14 mouse cellular contexts compared by ENCODE assay signal in genomic region chr7:126586839-126587238, GRCm38 (mm10). TPM values are rescaled to one million over a fixed set of nuclear protein-coding genes. Genes with fewer than 3 reads are reported as not detected.
A peak's percentile ranks its signal among the peaks of the same experiment; 100 is the strongest.
DNase-seq lines count a peak whose midpoint lies in the region; ATAC-seq lines count a peak whose summit lies in the region.
"Had no signal": no experiment of that assay in that cellular context is flagged by ENCODE, and none has a peak within 500 bp of the region (broad histone marks: within the 10 kb centered on the region; RNA-seq: fewer than 3 reads in every experiment).

No protein-coding gene starts in this region.

- H3K4me1 ChIP-seq in kidney, embryonic 16.5 days (ENCODE audit: insufficient read depth, low read length), result peaks cover 15% of the 10 kb centered on the region; the same call in 1 of the 2 replicates
- H3K4me1 ChIP-seq in limb, embryonic 10.5 days, result peaks cover 24% of the 10 kb centered on the region
- H3K4me1 ChIP-seq in forebrain, embryonic 16.5 days (replicated peaks; ENCODE audit: control insufficient read depth, insufficient read depth, low read length), result peaks cover 11% of the 10 kb centered on the region

- H3K27ac ChIP-seq in kidney, embryonic 16.5 days (ENCODE audit: low read length), result no peak overlapping the region
- peak overlapping the region; percentile 66; the same call in 1 of the 2 replicates for H3K27ac ChIP-seq in limb, embryonic 10.5 days
- no peak overlapping the region for H3K27ac ChIP-seq in forebrain, embryonic 16.5 days (ENCODE audit: low read length)

- H3K9ac ChIP-seq in kidney, embryonic 16.5 days (replicated peaks; ENCODE audit: low read length), result no peak overlapping the region
- no peak overlapping the region for H3K9ac ChIP-seq in forebrain, embryonic 16.5 days (replicated peaks; ENCODE audit: low read depth, low read length)

- WGBS in kidney, embryonic 16.5 days, result 27% methylated on average over 8 of the region's 8 CpGs
- 68% methylated on average over 8 of the region's 8 CpGs for WGBS in limb, embryonic 10.5 days
- WGBS in forebrain, embryonic 16.5 days, result 57% methylated on average over 8 of the region's 8 CpGs

- no peaks in the 10 kb centered on the region for H3K36me3 ChIP-seq in kidney, embryonic 16.5 days (ENCODE audit: insufficient read depth, low read length)
- H3K36me3 ChIP-seq in limb, embryonic 10.5 days, result no peaks in the 10 kb centered on the region
- H3K36me3 ChIP-seq in forebrain, embryonic 16.5 days (ENCODE audit: control insufficient read depth, insufficient read depth), result no peaks in the 10 kb centered on the region

- H3K4me2 ChIP-seq in kidney, embryonic 16.5 days (replicated peaks; ENCODE audit: low read depth, low read length), result no peak overlapping the region
- no peak overlapping the region for H3K4me2 ChIP-seq in forebrain, embryonic 16.5 days (ENCODE audit: low read length)

- intact Hi-C loops in gastrocnemius, postnatal 36 days (cut with DNase I), result loop anchor here (2.0 to 5.0 kb wide), 2 partner anchors 50 to 110 kb away; partner anchors contain the start of genes Bola2 and Slx1b

- no peaks in the 10 kb centered on the region for H3K9me3 ChIP-seq in kidney, embryonic 16.5 days (ENCODE audit: low read length)
- no peaks in the 10 kb centered on the region for H3K9me3 ChIP-seq in limb, embryonic 10.5 days (replicated peaks)
- no peaks in the 10 kb centered on the region for H3K9me3 ChIP-seq in forebrain, embryonic 16.5 days (ENCODE audit: control insufficient read depth, low read length)

- no peak for ATAC-seq in kidney, embryonic 16.5 days (ENCODE audit: low FRiP score, low TSS enrichment)
- no peak for ATAC-seq in forebrain, embryonic 16.5 days

- no peaks in the 10 kb centered on the region for H3K27me3 ChIP-seq in kidney, embryonic 16.5 days (ENCODE audit: insufficient read depth, low read length)
- H3K27me3 ChIP-seq in limb, embryonic 10.5 days (ENCODE audit: low read depth, poor library complexity, severe bottlenecking), result peaks cover 41% of the 10 kb centered on the region
- 0 out of 2 replicates have a peak, but pooled peaks cover 5% of the 10 kb centered on the region for H3K27me3 ChIP-seq in forebrain, embryonic 16.5 days (replicated peaks; ENCODE audit: control insufficient read depth, insufficient read depth, low read length)

- peak; percentile 65 for DNase-seq in kidney, adult 18-20 months
- peak; percentile 37 to 38 for DNase-seq in gastrocnemius, postnatal 36 days
- no peak for DNase-seq in limb, embryonic 10.5 days (ENCODE audit: low spot score)
- DNase-seq in testis, postnatal 14 days (ENCODE audit: low spot score), result peak; percentile 45
- no peak for DNase-seq in retina, embryonic 14.5 days (ENCODE audit: low spot score)
- DNase-seq: right cerebral cortex, postnatal 4 days; thymus, adult 18-20 months had no signal

- no peak overlapping the region for H3K4me3 ChIP-seq in kidney, embryonic 16.5 days (ENCODE audit: low read length)
- H3K4me3 ChIP-seq in limb, embryonic 10.5 days, result no peak overlapping the region
- H3K4me3 ChIP-seq in forebrain, embryonic 16.5 days (replicated peaks; ENCODE audit: low read length), result no peak overlapping the region

RNA-seq across cellular contexts. Expression of gene Cln3, which starts 1.2 kb away (rescaled TPM):
- 39.3 and 41.3 TPM in 2 replicates for polyA plus RNA-seq in kidney, embryonic 16.5 days (2015; fragmentation: Nextera tagmentation; extraction: Ambion mirVana)
- 10 to 100 TPM; 10.7 to 11.0 TPM for total RNA-seq in gastrocnemius, postnatal 36 days (2021)
- polyA plus RNA-seq in limb, embryonic 10.5 days (2016; fragmentation: Nextera tagmentation; extraction: Ambion mirVana), result 27.0 and 27.8 TPM in 2 replicates
- 34.4 and 37.3 TPM in 2 replicates for polyA plus RNA-seq in forebrain, embryonic 16.5 days (2015; fragmentation: Nextera tagmentation; extraction: Ambion mirVana)

RNA-seq across cellular contexts. Expression of gene Apobr, which starts 2.1 kb away (rescaled TPM):
- polyA plus RNA-seq in kidney, embryonic 16.5 days (2015; fragmentation: Nextera tagmentation; extraction: Ambion mirVana), result 0.96 and 1.1 TPM in 2 replicates
- total RNA-seq in gastrocnemius, postnatal 36 days (2021), result under 1 TPM; 0.44 to 0.46 TPM
- 0.29 and 0.51 TPM in 2 replicates for polyA plus RNA-seq in limb, embryonic 10.5 days (2016; fragmentation: Nextera tagmentation; extraction: Ambion mirVana)
- 0.29 and 0.77 TPM in 2 replicates for polyA plus RNA-seq in forebrain, embryonic 16.5 days (2015; fragmentation: Nextera tagmentation; extraction: Ambion mirVana)

RNA-seq across cellular contexts. Expression of gene Il27, which starts 7.9 kb away (rescaled TPM):
- polyA plus RNA-seq in kidney, embryonic 16.5 days (2015; fragmentation: Nextera tagmentation; extraction: Ambion mirVana), result not detected in 2 replicates
- total RNA-seq in gastrocnemius, postnatal 36 days (2021), result not detected
- polyA plus RNA-seq in limb, embryonic 10.5 days (2016; fragmentation: Nextera tagmentation; extraction: Ambion mirVana), result not detected in 2 replicates
- not detected in 2 replicates for polyA plus RNA-seq in forebrain, embryonic 16.5 days (2015; fragmentation: Nextera tagmentation; extraction: Ambion mirVana)
- total RNA-seq: ES-E14; left cerebral cortex, postnatal 14 days; megakaryocyte-erythroid progenitor cell, adult 5-6 weeks had no signal
- polyA plus RNA-seq: cortical plate, adult 2 months; neural tube, embryonic 14.5 days had no signal

RNA-seq across cellular contexts. Expression of gene Eif3c, which starts 20.6 kb away (rescaled TPM):
- polyA plus RNA-seq in kidney, embryonic 16.5 days (2015; fragmentation: Nextera tagmentation; extraction: Ambion mirVana), result 200 and 219 TPM in 2 replicates
- 100 to 1,000 TPM; 129 to 154 TPM for total RNA-seq in gastrocnemius, postnatal 36 days (2021)
- polyA plus RNA-seq in limb, embryonic 10.5 days (2016; fragmentation: Nextera tagmentation; extraction: Ambion mirVana), result 230 and 241 TPM in 2 replicates
- 181 and 190 TPM in 2 replicates for polyA plus RNA-seq in forebrain, embryonic 16.5 days (2015; fragmentation: Nextera tagmentation; extraction: Ambion mirVana)

RNA-seq across cellular contexts. Expression of gene Nupr1, which starts 43.8 kb away (rescaled TPM):
- polyA plus RNA-seq in kidney, embryonic 16.5 days (2015; fragmentation: Nextera tagmentation; extraction: Ambion mirVana), result 6.8 and 9.5 TPM in 2 replicates
- 10 to 100 TPM in 1 of 2 experiments, 1 to 10 TPM in 1; 8.5 to 11.9 TPM for total RNA-seq in gastrocnemius, postnatal 36 days (2021)
- 0.45 and 0.78 TPM in 2 replicates for polyA plus RNA-seq in limb, embryonic 10.5 days (2016; fragmentation: Nextera tagmentation; extraction: Ambion mirVana)
- 5.2 and 5.7 TPM in 2 replicates for polyA plus RNA-seq in forebrain, embryonic 16.5 days (2015; fragmentation: Nextera tagmentation; extraction: Ambion mirVana)

Comparison
In these comparisons a context has a peak if more than half of its experiments do, and no peak if none do; other contexts are left out.
1. DNase-seq: peak in kidney, adult 18-20 months (single experiment), gastrocnemius, postnatal 36 days (2 of 2) and testis, postnatal 14 days (single experiment); none in limb, embryonic 10.5 days (single experiment) and retina, embryonic 14.5 days (single experiment).